Mouse (Mus musculus) liver, embryonic 14.5 days (tissue): Measurements from ENCODE around the gene Csnk2a1. TPM values are rescaled to one million over a fixed set of nuclear protein-coding genes. Genes with fewer than 3 reads are reported as not detected.
A peak's percentile ranks its signal among the peaks of the same experiment; 100 is the strongest.
"Not testable (repeated sequence)": the region's sequence is repeated elsewhere in the genome, so short reads cannot be mapped to it uniquely, and the experiment has no call there.

ENCODE experiments used
- ATAC-seq: fragments of 200-750 bp; cut with Nextera tagmentation; 2 replicates; pipeline ENCODE4 v1.8.0; 2017; ENCODE audit warnings: moderate number of reproducible peaks, mild to moderate bottlenecking, moderate library complexity; ENCODE audit not compliant: insufficient read depth
- DNase-seq, 3 experiments: peaks; one replicate each; pipeline ENCODE4 v3.0.0-alpha.2; 2012 to 2013; ENCODE audit warnings: low read depth in 3 of 3, low spot score in 3 of 3
- H3K27ac ChIP-seq: fragments of 300-500 bp; sonication (generic); 2 replicates; pipeline ENCODE4 v1.5.1; 2014; ENCODE audit warnings: moderate library complexity, mild to moderate bottlenecking, control low read depth, inconsistent platforms
- H3K27me3 ChIP-seq: fragments of 300-500 bp; sonication (generic); 2 replicates; pipeline ENCODE4 v1.6.1; 2014; ENCODE audit warnings: mild to moderate bottlenecking, low read length, moderate library complexity; ENCODE audit not compliant: control insufficient read depth, insufficient read depth
- H3K36me3 ChIP-seq: fragments of 300-500 bp; sonication (generic); replicated peaks from 2 replicates; pipeline ENCODE4 v1.6.1; 2014; ENCODE audit warnings: low read depth; ENCODE audit not compliant: control insufficient read depth, insufficient read depth
- H3K4me1 ChIP-seq, 2 experiments: fragments of 200-500 bp in 1 of 2; fragments of 300-500 bp in 1 of 2; sonication (generic) in 1 of 2; replicated peaks; 2 replicates each; pipeline ENCODE4 v1.6.1; 2012 to 2014; ENCODE audit warnings: antibody characterized with exemption in 1 of 2, inconsistent platforms in 1 of 2, low read length in 1 of 2; ENCODE audit not compliant: control insufficient read depth in 2 of 2, insufficient read depth in 2 of 2
- H3K4me2 ChIP-seq: fragments of 300-500 bp; sonication (generic); 2 replicates; pipeline ENCODE4 v1.6.1; 2014; ENCODE audit warnings: low read depth, mild to moderate bottlenecking, control low read depth, moderate library complexity
- H3K4me3 ChIP-seq, 2 experiments: fragments of 200-500 bp in 1 of 2; fragments of 300-500 bp in 1 of 2; sonication (generic) in 1 of 2; 2 replicates each; pipeline ENCODE4 v1.5.1; 2012 to 2014; ENCODE audit warnings: low read depth in 2 of 2, low read length in 2 of 2, mild to moderate bottlenecking in 2 of 2, control low read depth in 1 of 2, inconsistent platforms in 1 of 2, moderate library complexity in 1 of 2; ENCODE audit not compliant: insufficient read depth in 1 of 2
- H3K9ac ChIP-seq: fragments of 300-500 bp; sonication (generic); replicated peaks from 2 replicates; pipeline ENCODE4 v1.6.1; 2014; ENCODE audit warnings: mild to moderate bottlenecking, control low read depth, moderate library complexity
- H3K9me3 ChIP-seq: fragments of 300-500 bp; sonication (generic); 2 replicates; pipeline ENCODE4 v1.6.1; 2016; ENCODE audit warnings: low read length, mixed read lengths; ENCODE audit not compliant: control insufficient read depth
- CTCF ChIP-seq: IDR thresholded peaks from 2 replicates; pipeline ENCODE4 v1.5.1; 2016; ENCODE audit warnings: antibody characterized with exemption, low read depth, control low read depth
- EP300 ChIP-seq: IDR thresholded peaks from 2 replicates; pipeline ENCODE4 v1.6.1; 2016; ENCODE audit warnings: antibody characterized with exemption, low read depth
- WGBS: fragments of 180-500 bp; shearing (Covaris S2); extraction: QIAGEN DNeasy Blood & Tissue Kit; methylation state at CpG from one replicate; pipeline ENCODE4 v1.1.7; 2014; ENCODE audit not compliant: insufficient replicate concordance; 5-methylcytosine and 5-hydroxymethylcytosine counted together
- polyA plus RNA-seq, 2 experiments: library from polyadenylated mRNA; depleted of rRNA in 1 of 2; stranded (reverse) in 1 of 2; unstranded in 1 of 2; fragments of >200 nt; fragmentation: Nextera tagmentation in 1 of 2; extraction: Ambion mirVana in 1 of 2; gene quantifications; 2 replicates each; pipeline versions ENCODE4 v1.2.1 to v1.2.3; 2012 to 2014

Csnk2a1 gene
- polyA plus RNA-seq, 2 experiments: 22.7 to 43.2 TPM

GRCm38 (mm10) chr2:152192591-152193345 lies 33.9 kb upstream of the Csnk2a1 start:
- no peak overlapping the region for H3K4me3 ChIP-seq
- H3K9ac ChIP-seq: no peak overlapping the region
- peaks cover 0 to 4% of the 10 kb centered on the region in 2 experiments; a peak in 2 of 4 replicates for H3K4me1 ChIP-seq
- no peak overlapping the region for H3K4me2 ChIP-seq
- ATAC-seq: peak; percentile 66; the same call in 1 of the 2 replicates
- H3K27me3 ChIP-seq: no peaks in the 10 kb centered on the region
- H3K36me3 ChIP-seq: no peaks in the 10 kb centered on the region
- WGBS: 47% methylated on average over 13 of the region's 13 CpGs
- H3K27ac ChIP-seq: no peak overlapping the region
- peak; percentile 12 to 17 (median 16) for DNase-seq
- H3K9me3 ChIP-seq: no peaks in the 10 kb centered on the region
- TF ChIP-seq CTCF: no peak
- TF ChIP-seq EP300: peak; percentile 60

- peaks cover 0 to 4% of the 10 kb centered on the region in 2 experiments; a peak in 2 of 4 replicates for H3K4me1 ChIP-seq
- no peaks in the 10 kb centered on the region for H3K27me3 ChIP-seq
- no peak for TF ChIP-seq EP300
- TF ChIP-seq CTCF: no peak
- ATAC-seq (no peak), DNase-seq (no peak)
- H3K27ac ChIP-seq: no peak overlapping the region
- no peak overlapping the region for H3K4me2 ChIP-seq
- no peaks in the 10 kb centered on the region for H3K9me3 ChIP-seq
- H3K9ac ChIP-seq: no peak overlapping the region
- no peak overlapping the region for H3K4me3 ChIP-seq
- H3K36me3 ChIP-seq: no peaks in the 10 kb centered on the region
- 46% methylated on average over 7 of the region's 7 CpGs for WGBS
Measured at GRCm38 (mm10) chr2:152193346-152193710, 33.3 kb upstream of the Csnk2a1 start.

GRCm38 (mm10) chr2:152194586-152194985 lies 32.1 kb upstream of the Csnk2a1 start:
- no peak overlapping the region for H3K9ac ChIP-seq
- H3K27me3 ChIP-seq: no peaks in the 10 kb centered on the region
- H3K9me3 ChIP-seq: no peaks in the 10 kb centered on the region
- DNase-seq: no peak
- WGBS: 40% methylated on average over 2 of the region's 2 CpGs
- peak; percentile 21; the same call in 1 of the 2 replicates for ATAC-seq
- TF ChIP-seq EP300 (0 out of 2 replicates have a peak, but pooled peaks have one; percentile 13), CTCF (no peak)
- no peak overlapping the region for H3K4me2 ChIP-seq
- H3K36me3 ChIP-seq: no peaks in the 10 kb centered on the region
- no peak overlapping the region for H3K27ac ChIP-seq
- H3K4me3 ChIP-seq: no peak overlapping the region
- peaks cover 0 to 4% of the 10 kb centered on the region in 2 experiments; a peak in 2 of 4 replicates for H3K4me1 ChIP-seq

GRCm38 (mm10) chr2:152196896-152197295 lies 29.7 kb upstream of the Csnk2a1 start:
- DNase-seq: no peak
- Histone ChIP-seq H3K36me3 (no peaks in the 10 kb centered on the region), H3K9me3 (no peaks in the 10 kb centered on the region), H3K4me2 (no peak overlapping the region), H3K4me1 (peaks cover 0 to 4% of the 10 kb centered on the region in 2 experiments; a peak in 2 of 4 replicates), H3K27me3 (no peaks in the 10 kb centered on the region), H3K27ac (no peak overlapping the region), H3K9ac (no peak overlapping the region), H3K4me3 (no peak overlapping the region)
- ATAC-seq: no peak
- TF ChIP-seq CTCF (no peak), EP300 (no peak)
- WGBS: 29% methylated on average over 3 of the region's 3 CpGs

GRCm38 (mm10) chr2:152197301-152197712 lies 29.3 kb upstream of the Csnk2a1 start:
- H3K4me3 ChIP-seq: no peak overlapping the region
- H3K9me3 ChIP-seq: no peaks in the 10 kb centered on the region
- H3K27me3 ChIP-seq: no peaks in the 10 kb centered on the region
- TF ChIP-seq EP300 (no peak), CTCF (peak; percentile 88)
- no peak overlapping the region for H3K9ac ChIP-seq
- whole genome bisulfite sequencing: 35% methylated on average over 10 of the region's 10 CpGs
- no peaks in the 10 kb centered on the region for H3K36me3 ChIP-seq
- peaks cover 0 to 4% of the 10 kb centered on the region in 2 experiments; a peak in 2 of 4 replicates for H3K4me1 ChIP-seq
- no peak overlapping the region for H3K27ac ChIP-seq
- ATAC-seq (peak; percentile 61), DNase-seq (peak; percentile 52 to 56 (median 55))
- no peak overlapping the region for H3K4me2 ChIP-seq

GRCm38 (mm10) chr2:152206139-152206538 lies 20.5 kb upstream of the Csnk2a1 start:
- H3K4me3 ChIP-seq, H3K9me3 ChIP-seq, H3K27me3 ChIP-seq, H3K4me2 ChIP-seq, H3K27ac ChIP-seq, H3K9ac ChIP-seq, H3K4me1 ChIP-seq, H3K36me3 ChIP-seq, ATAC-seq, DNase-seq: not testable (repeated sequence)
- WGBS: 81% methylated on average over 7 of the region's 9 CpGs
